Mouse (Mus musculus): ENCODE measurements around the gene Sp100. TPM values are rescaled to one million over a fixed set of nuclear protein-coding genes. Genes with fewer than 3 reads are reported as not detected.

Gene Sp100
- polyA plus RNA-seq, 1 experiment from 2014 or later = 0.72 TPM

DNA sequence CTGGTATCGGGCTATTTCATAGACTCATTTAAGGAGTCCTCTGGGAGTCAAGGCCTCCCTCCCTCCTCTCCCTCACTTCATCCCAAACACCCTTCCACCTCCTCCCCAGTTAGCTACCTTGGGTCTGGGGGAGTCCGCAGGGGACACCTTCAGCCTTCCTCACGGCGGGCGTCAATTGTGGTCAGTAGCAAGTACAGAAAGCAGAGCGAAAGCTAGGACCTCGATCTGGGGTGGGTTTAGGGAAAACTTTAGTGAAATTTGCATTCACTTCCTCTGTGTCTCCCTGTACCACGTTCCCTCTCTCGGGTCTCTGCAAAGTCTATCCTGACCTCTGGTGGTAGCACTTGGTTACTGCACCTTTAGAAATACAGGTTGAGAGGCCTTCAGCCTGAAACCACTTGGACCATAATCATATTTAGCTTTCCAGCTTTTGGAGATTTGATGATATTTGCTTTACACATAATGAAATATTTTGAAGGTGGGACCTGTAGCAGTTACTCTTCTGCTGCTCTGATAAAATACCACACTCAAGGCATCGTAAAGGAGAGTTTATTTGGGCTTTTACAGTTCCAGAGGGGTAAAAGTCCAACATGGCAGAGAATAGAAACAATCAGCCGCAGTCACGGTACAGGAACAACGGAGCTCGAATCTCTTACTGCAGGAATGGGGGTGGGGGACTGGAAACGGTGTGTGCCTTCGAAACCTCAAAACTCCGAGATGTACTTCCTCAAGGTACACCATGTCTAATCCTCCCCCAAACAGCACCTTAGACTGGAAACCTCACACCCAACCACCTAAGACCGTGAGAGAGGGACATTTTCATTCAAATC is 86.8 kb downstream of the Sp100 start:
- Histone ChIP-seq H3K27me3 (no peaks in the 10 kb centered on the region), H3K4me1 (peaks cover 2% of the 10 kb centered on the region; the same call in 1 of the 2 replicates), H3K4me3 (peak overlapping the region; percentile 25; the same call in 1 of the 2 replicates), H3K27ac (no peak overlapping the region), H3K9me3 (no peaks in the 10 kb centered on the region), H3K4me2 (replicated peaks) (peak overlapping the region; percentile 47), H3K36me3 (no peaks in the 10 kb centered on the region), H3K9ac (peak overlapping the region; percentile 40; the same call in 1 of the 2 replicates)
- peak; percentile 72; the same call in 1 of the 2 replicates for ATAC-seq (ENCODE audit: insufficient number of reproducible peaks, insufficient read depth, low FRiP score, low TSS enrichment)
- WGBS = 40% methylated on average over 18 of the region's 18 CpGs

- H3K27ac ChIP-seq = no peak overlapping the region
- no peak for ATAC-seq (ENCODE audit: insufficient number of reproducible peaks, insufficient read depth, low FRiP score, low TSS enrichment)
- H3K4me2 ChIP-seq (replicated peaks) = no peak overlapping the region
- WGBS = 93% methylated on average over 4 of the region's 4 CpGs
- no peaks in the 10 kb centered on the region for H3K9me3 ChIP-seq
- no peak overlapping the region for H3K4me3 ChIP-seq
- no peaks in the 10 kb centered on the region for H3K4me1 ChIP-seq
- no peaks in the 10 kb centered on the region for H3K36me3 ChIP-seq
- no peak overlapping the region for H3K9ac ChIP-seq
- no peaks in the 10 kb centered on the region for H3K27me3 ChIP-seq
Observed at GRCm38 (mm10) chr1:85739000-85739399, 89.2 kb downstream of the Sp100 start.

DNA sequence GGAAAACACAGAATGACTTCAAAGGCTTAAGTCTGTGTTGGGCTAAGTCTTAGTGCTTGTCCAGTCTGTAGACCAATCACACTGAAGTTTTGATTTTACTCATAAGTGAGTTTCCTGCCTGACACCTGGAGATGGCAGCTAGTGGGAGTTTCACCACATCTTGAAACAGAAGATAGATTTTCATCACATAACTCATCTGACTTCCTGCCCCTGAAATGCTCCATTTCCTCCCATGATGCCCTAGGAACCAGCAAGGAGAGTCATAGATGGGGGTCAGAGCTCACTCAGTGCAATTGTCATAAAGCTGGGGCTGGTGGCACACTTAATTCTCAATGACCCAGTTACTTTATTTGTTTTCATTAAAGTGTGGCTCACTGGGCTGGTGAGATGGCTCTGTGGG is 90.0 kb downstream of the Sp100 start:
- Histone ChIP-seq H3K4me1 (no peaks in the 10 kb centered on the region), H3K9me3 (no peaks in the 10 kb centered on the region), H3K36me3 (no peaks in the 10 kb centered on the region), H3K4me3 (no peak overlapping the region), H3K27me3 (no peaks in the 10 kb centered on the region), H3K4me2 (replicated peaks) (no peak overlapping the region), H3K27ac (no peak overlapping the region), H3K9ac (no peak overlapping the region)
- no peak for ATAC-seq (ENCODE audit: insufficient number of reproducible peaks, insufficient read depth, low FRiP score, low TSS enrichment)

DNA sequence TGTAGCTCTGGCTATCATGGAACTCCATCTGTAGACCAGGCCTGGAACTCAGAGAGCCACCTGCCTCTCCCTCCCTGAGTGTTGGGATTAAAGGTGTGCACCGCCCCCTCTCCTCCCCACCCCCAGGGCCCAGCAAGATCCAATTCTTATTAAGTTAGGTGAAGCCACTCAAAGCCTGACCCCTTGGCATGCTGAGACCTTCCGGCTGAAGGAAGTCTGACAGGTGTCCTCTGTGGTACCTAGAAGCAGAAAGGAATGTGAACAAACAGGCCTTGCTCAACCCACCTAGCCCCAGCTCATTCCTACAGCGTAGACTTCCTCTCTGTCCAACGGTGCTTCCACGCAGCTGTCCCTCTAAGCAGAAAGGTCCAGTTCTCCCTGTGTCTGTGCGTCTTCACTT is 91.1 kb downstream of the Sp100 start:
- Histone ChIP-seq H3K27me3 (no peaks in the 10 kb centered on the region), H3K4me2 (replicated peaks) (no peak overlapping the region), H3K4me3 (no peak overlapping the region), H3K36me3 (no peaks in the 10 kb centered on the region), H3K9me3 (no peaks in the 10 kb centered on the region), H3K9ac (no peak overlapping the region), H3K27ac (no peak overlapping the region), H3K4me1 (no peaks in the 10 kb centered on the region)
- no peak for ATAC-seq (ENCODE audit: insufficient number of reproducible peaks, insufficient read depth, low FRiP score, low TSS enrichment)
- 73% methylated on average over 6 of the region's 6 CpGs for WGBS

- no peak overlapping the region for H3K9ac ChIP-seq
- 49% methylated on average over 5 of the region's 5 CpGs for WGBS
- no peak overlapping the region for H3K4me2 ChIP-seq (replicated peaks)
- H3K4me3 ChIP-seq = no peak overlapping the region
- H3K9me3 ChIP-seq = no peaks in the 10 kb centered on the region
- H3K27me3 ChIP-seq = no peaks in the 10 kb centered on the region
- H3K27ac ChIP-seq = no peak overlapping the region
- no peak for ATAC-seq (ENCODE audit: insufficient number of reproducible peaks, insufficient read depth, low FRiP score, low TSS enrichment)
- no peaks in the 10 kb centered on the region for H3K36me3 ChIP-seq
- H3K4me1 ChIP-seq = no peaks in the 10 kb centered on the region
Observed at GRCm38 (mm10) chr1:85742333-85742732, 92.5 kb downstream of the Sp100 start.

GRCm38 (mm10) chr1:85742916-85743505 is 93.2 kb downstream of the Sp100 start:
- H3K9me3 ChIP-seq = no peaks in the 10 kb centered on the region
- H3K4me3 ChIP-seq = no peak overlapping the region
- peak; percentile 84; the same call in 1 of the 2 replicates for ATAC-seq (ENCODE audit: insufficient number of reproducible peaks, insufficient read depth, low FRiP score, low TSS enrichment)
- no peaks in the 10 kb centered on the region for H3K4me1 ChIP-seq
- no peaks in the 10 kb centered on the region for H3K27me3 ChIP-seq
- no peak overlapping the region for H3K9ac ChIP-seq
- 3% methylated on average over 2 of the region's 2 CpGs for WGBS
- H3K4me2 ChIP-seq (replicated peaks) = no peak overlapping the region
- peak overlapping the region; percentile 69; the same call in 1 of the 2 replicates for H3K27ac ChIP-seq
- H3K36me3 ChIP-seq = no peaks in the 10 kb centered on the region

DNA sequence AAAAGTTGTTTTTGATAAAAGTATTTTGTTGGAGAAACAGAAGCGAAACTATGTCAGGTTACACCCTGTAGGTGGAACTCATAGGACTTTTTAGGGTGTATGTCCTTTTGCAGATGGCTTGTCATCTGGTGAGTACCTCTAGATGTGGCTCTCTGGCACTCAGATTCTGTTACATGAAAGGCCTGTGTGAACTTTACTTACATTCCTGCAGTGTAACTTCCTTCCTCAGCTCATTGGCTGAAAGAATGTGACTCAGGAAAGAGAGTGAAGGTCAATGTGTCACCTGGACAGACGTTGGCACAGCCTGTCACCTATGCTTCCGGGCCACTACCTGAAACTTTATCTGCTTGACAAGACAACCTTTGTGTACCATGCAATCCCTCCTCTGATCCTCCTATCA is 94.8 kb downstream of the Sp100 start:
- no peaks in the 10 kb centered on the region for H3K9me3 ChIP-seq
- no peak overlapping the region for H3K4me3 ChIP-seq
- no peak overlapping the region for H3K9ac ChIP-seq
- ATAC-seq (ENCODE audit: insufficient number of reproducible peaks, insufficient read depth, low FRiP score, low TSS enrichment) = no peak
- H3K4me2 ChIP-seq (replicated peaks) = no peak overlapping the region
- H3K36me3 ChIP-seq = no peaks in the 10 kb centered on the region
- no peaks in the 10 kb centered on the region for H3K4me1 ChIP-seq
- 83% methylated on average over 3 of the region's 3 CpGs for WGBS
- H3K27ac ChIP-seq = no peak overlapping the region
- no peaks in the 10 kb centered on the region for H3K27me3 ChIP-seq

DNA sequence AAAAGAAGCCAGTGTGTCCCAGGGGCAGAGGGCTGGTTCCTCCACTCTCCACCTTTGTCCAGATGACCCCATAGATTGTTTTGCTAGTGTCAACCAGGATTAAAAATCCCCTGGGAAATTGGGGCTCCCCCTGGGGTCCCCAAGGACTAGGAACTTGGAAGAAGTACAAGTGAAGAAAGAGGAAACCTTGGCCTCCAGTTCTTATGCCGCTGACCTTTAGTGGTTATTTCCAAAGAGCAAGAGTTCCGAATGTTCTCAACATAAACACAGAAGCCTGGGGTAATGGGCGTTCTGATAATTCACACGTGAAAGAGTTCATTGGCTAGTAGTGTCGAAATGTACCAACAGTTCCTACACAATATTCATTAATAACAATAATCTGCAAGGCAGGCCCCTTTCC is 96.7 kb downstream of the Sp100 start:
- Histone ChIP-seq H3K4me3 (no peak overlapping the region), H3K9ac (no peak overlapping the region), H3K4me2 (replicated peaks) (no peak overlapping the region), H3K27ac (no peak overlapping the region), H3K4me1 (peaks cover 4% of the 10 kb centered on the region; the same call in 1 of the 2 replicates), H3K36me3 (no peaks in the 10 kb centered on the region), H3K9me3 (no peaks in the 10 kb centered on the region), H3K27me3 (no peaks in the 10 kb centered on the region)
- no peak for ATAC-seq (ENCODE audit: insufficient number of reproducible peaks, insufficient read depth, low FRiP score, low TSS enrichment)
- 81% methylated on average over 5 of the region's 5 CpGs for WGBS

GRCm38 (mm10) chr1:85749829-85750228 is 100.0 kb downstream of the Sp100 start:
- Histone ChIP-seq H3K9me3 (no peaks in the 10 kb centered on the region), H3K27ac (no peak overlapping the region), H3K27me3 (no peaks in the 10 kb centered on the region), H3K9ac (no peak overlapping the region), H3K4me3 (no peak overlapping the region), H3K36me3 (no peaks in the 10 kb centered on the region), H3K4me2 (replicated peaks) (no peak overlapping the region), H3K4me1 (peaks cover 6% of the 10 kb centered on the region; the same call in 1 of the 2 replicates)
- no peak for ATAC-seq (ENCODE audit: insufficient number of reproducible peaks, insufficient read depth, low FRiP score, low TSS enrichment)
- 77% methylated on average over 2 of the region's 2 CpGs for WGBS

DNA sequence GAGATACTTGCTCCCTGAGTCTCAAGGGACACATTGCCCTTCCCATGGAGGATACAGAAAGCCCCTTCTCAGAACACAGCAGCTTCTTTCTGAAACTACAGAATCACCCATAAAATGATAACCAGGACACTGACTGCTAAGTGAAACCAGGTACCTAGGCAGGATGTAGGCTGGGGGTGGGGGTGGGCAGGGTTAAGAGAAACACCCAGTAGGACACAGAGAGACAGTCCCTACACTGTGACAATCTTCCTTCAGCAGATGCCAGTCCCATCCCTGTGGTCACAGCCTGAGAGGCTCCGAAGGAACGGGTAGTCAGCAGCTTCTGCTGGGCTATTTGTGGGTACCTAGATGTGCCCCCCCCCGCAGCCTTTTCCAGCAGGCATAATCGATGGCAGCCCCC is 100.9 kb downstream of the Sp100 start:
- Histone ChIP-seq H3K27me3 (no peaks in the 10 kb centered on the region), H3K9ac (no peak overlapping the region), H3K36me3 (no peaks in the 10 kb centered on the region), H3K4me3 (no peak overlapping the region), H3K9me3 (no peaks in the 10 kb centered on the region), H3K4me1 (peaks cover 6% of the 10 kb centered on the region; the same call in 1 of the 2 replicates), H3K4me2 (replicated peaks) (no peak overlapping the region), H3K27ac (no peak overlapping the region)
- no peak for ATAC-seq (ENCODE audit: insufficient number of reproducible peaks, insufficient read depth, low FRiP score, low TSS enrichment)
- 91% methylated on average over 4 of the region's 4 CpGs for WGBS

- H3K27me3 ChIP-seq = no peaks in the 10 kb centered on the region
- no peak overlapping the region for H3K9ac ChIP-seq
- H3K4me3 ChIP-seq = no peak overlapping the region
- no peak overlapping the region for H3K27ac ChIP-seq
- H3K4me1 ChIP-seq = peaks cover 6% of the 10 kb centered on the region; the same call in 1 of the 2 replicates
- 0 out of 2 replicates have a peak, but pooled peaks have one; percentile 24 for ATAC-seq (ENCODE audit: insufficient number of reproducible peaks, insufficient read depth, low FRiP score, low TSS enrichment)
- H3K4me2 ChIP-seq (replicated peaks) = no peak overlapping the region
- H3K36me3 ChIP-seq = no peaks in the 10 kb centered on the region
- no peaks in the 10 kb centered on the region for H3K9me3 ChIP-seq
- WGBS = 55% methylated on average over 6 of the region's 6 CpGs
Observed at GRCm38 (mm10) chr1:85751494-85751893, 101.7 kb downstream of the Sp100 start.
